Mouse (Mus musculus): ENCODE results near the gene Prc1. TPM values are rescaled to one million over a fixed set of nuclear protein-coding genes. Genes with fewer than 3 reads are reported as not detected.

The Prc1 gene
- total and polyA plus RNA-seq, 2 experiments from 2014 or later, result 12.9 to 14.1 TPM

GRCm38 (mm10) chr7:80310771-80311170 lies 16.5 kb downstream of the Prc1 start:
- Histone ChIP-seq H3K27ac (ENCODE audit: low read depth, low read length) (no peak overlapping the region), H3K4me3 (ENCODE audit: low read depth, low read length) (no peak overlapping the region), H3K9me3 (ENCODE audit: low read length) (no peaks in the 10 kb centered on the region), H3K27me3 (ENCODE audit: insufficient read depth, low read length) (no peaks in the 10 kb centered on the region), H3K4me1 (ENCODE audit: insufficient read depth, low read length) (no peaks in the 10 kb centered on the region), H3K9ac (replicated peaks; ENCODE audit: low read length, poor library complexity, severe bottlenecking) (no peak overlapping the region), H3K36me3 (ENCODE audit: insufficient read depth, low read length) (peaks cover 16% of the 10 kb centered on the region), H3K4me2 (ENCODE audit: low read depth, low read length, poor library complexity, severe bottlenecking) (no peak overlapping the region)
- DNase-seq (ENCODE audit: low spot score) (no peak), ATAC-seq (ENCODE audit: low FRiP score) (no peak)
- WGBS, result 89% methylated on average over 7 of the region's 7 CpGs
- TF ChIP-seq CTCF (IDR thresholded peaks at IDR 0.05), result no peak

GRCm38 (mm10) chr7:80315733-80316132 lies 21.5 kb downstream of the Prc1 start:
- WGBS, result 78% methylated on average over 2 of the region's 2 CpGs
- Histone ChIP-seq H3K27ac (ENCODE audit: low read depth, low read length) (no peak overlapping the region), H3K4me1 (ENCODE audit: insufficient read depth, low read length) (no peaks in the 10 kb centered on the region), H3K36me3 (ENCODE audit: insufficient read depth, low read length) (peaks cover 37% of the 10 kb centered on the region), H3K27me3 (ENCODE audit: insufficient read depth, low read length) (no peaks in the 10 kb centered on the region), H3K4me3 (ENCODE audit: low read depth, low read length) (no peak overlapping the region), H3K9ac (replicated peaks; ENCODE audit: low read length, poor library complexity, severe bottlenecking) (no peak overlapping the region), H3K4me2 (ENCODE audit: low read depth, low read length, poor library complexity, severe bottlenecking) (no peak overlapping the region), H3K9me3 (ENCODE audit: low read length) (no peaks in the 10 kb centered on the region)
- TF ChIP-seq CTCF (IDR thresholded peaks at IDR 0.05), result no peak
- DNase-seq (ENCODE audit: low spot score), result no peak
- no peak for ATAC-seq (ENCODE audit: low FRiP score)

- Histone ChIP-seq H3K27ac (ENCODE audit: low read depth, low read length) (no peak overlapping the region), H3K36me3 (ENCODE audit: insufficient read depth, low read length) (peaks cover 39% of the 10 kb centered on the region), H3K4me2 (ENCODE audit: low read depth, low read length, poor library complexity, severe bottlenecking) (no peak overlapping the region), H3K9ac (replicated peaks; ENCODE audit: low read length, poor library complexity, severe bottlenecking) (no peak overlapping the region), H3K27me3 (ENCODE audit: insufficient read depth, low read length) (no peaks in the 10 kb centered on the region), H3K9me3 (ENCODE audit: low read length) (no peaks in the 10 kb centered on the region), H3K4me3 (ENCODE audit: low read depth, low read length) (no peak overlapping the region), H3K4me1 (ENCODE audit: insufficient read depth, low read length) (no peaks in the 10 kb centered on the region)
- 77% methylated on average over 1 of the region's 1 CpGs for WGBS
- DNase-seq (ENCODE audit: low spot score) (no peak), ATAC-seq (ENCODE audit: low FRiP score) (no peak)
- no peak for TF ChIP-seq CTCF (IDR thresholded peaks at IDR 0.05)
These were observed 23.3 kb downstream of the Prc1 start for GRCm38 (mm10) chr7:80317439-80318115.

GRCm38 (mm10) chr7:80318670-80319069 lies 24.4 kb downstream of the Prc1 start:
- no peak for ATAC-seq (ENCODE audit: low FRiP score)
- no peak for TF ChIP-seq CTCF (IDR thresholded peaks at IDR 0.05)
- WGBS, result 88% methylated on average over 4 of the region's 4 CpGs
- no peaks in the 10 kb centered on the region for H3K9me3 ChIP-seq (ENCODE audit: low read length)
- H3K4me1 ChIP-seq (ENCODE audit: insufficient read depth, low read length), result peaks cover 7% of the 10 kb centered on the region
- no peak overlapping the region for H3K4me2 ChIP-seq (ENCODE audit: low read depth, low read length, poor library complexity, severe bottlenecking)
- no peak overlapping the region for H3K4me3 ChIP-seq (ENCODE audit: low read depth, low read length)
- no peak overlapping the region for H3K9ac ChIP-seq (replicated peaks; ENCODE audit: low read length, poor library complexity, severe bottlenecking)
- H3K27me3 ChIP-seq (ENCODE audit: insufficient read depth, low read length), result no peaks in the 10 kb centered on the region
- H3K36me3 ChIP-seq (ENCODE audit: insufficient read depth, low read length), result peaks cover 34% of the 10 kb centered on the region
- DNase-seq (ENCODE audit: low spot score), result no peak
- no peak overlapping the region for H3K27ac ChIP-seq (ENCODE audit: low read depth, low read length)

- Histone ChIP-seq H3K27me3 (ENCODE audit: insufficient read depth, low read length) (no peaks in the 10 kb centered on the region), H3K27ac (ENCODE audit: low read depth, low read length) (no peak overlapping the region), H3K9me3 (ENCODE audit: low read length) (no peaks in the 10 kb centered on the region), H3K4me3 (ENCODE audit: low read depth, low read length) (no peak overlapping the region), H3K36me3 (ENCODE audit: insufficient read depth, low read length) (peaks cover 28% of the 10 kb centered on the region), H3K4me1 (ENCODE audit: insufficient read depth, low read length) (peaks cover 7% of the 10 kb centered on the region), H3K4me2 (ENCODE audit: low read depth, low read length, poor library complexity, severe bottlenecking) (no peak overlapping the region), H3K9ac (replicated peaks; ENCODE audit: low read length, poor library complexity, severe bottlenecking) (no peak overlapping the region)
- TF ChIP-seq CTCF (IDR thresholded peaks at IDR 0.05), result no peak
- WGBS, result 87% methylated on average over 19 of the region's 19 CpGs
- DNase-seq (ENCODE audit: low spot score), result no peak
- ATAC-seq (ENCODE audit: low FRiP score), result no peak
These were observed 25.7 kb downstream of the Prc1 start for GRCm38 (mm10) chr7:80319846-80320496.

- H3K27me3 ChIP-seq (ENCODE audit: insufficient read depth, low read length), result no peaks in the 10 kb centered on the region
- peak overlapping the region; percentile 62 for H3K9ac ChIP-seq (replicated peaks; ENCODE audit: low read length, poor library complexity, severe bottlenecking)
- 19% methylated on average over 8 of the region's 8 CpGs for WGBS
- peak overlapping the region; percentile 74 for H3K4me2 ChIP-seq (ENCODE audit: low read depth, low read length, poor library complexity, severe bottlenecking)
- H3K4me3 ChIP-seq (ENCODE audit: low read depth, low read length), result peak overlapping the region; percentile 50
- TF ChIP-seq CTCF (IDR thresholded peaks at IDR 0.05), result no peak
- peaks cover 7% of the 10 kb centered on the region for H3K4me1 ChIP-seq (ENCODE audit: insufficient read depth, low read length)
- H3K9me3 ChIP-seq (ENCODE audit: low read length), result no peaks in the 10 kb centered on the region
- H3K27ac ChIP-seq (ENCODE audit: low read depth, low read length), result peak overlapping the region; percentile 93; the same call in 1 of the 2 replicates
- no peak for ATAC-seq (ENCODE audit: low FRiP score)
- DNase-seq (ENCODE audit: low spot score), result no peak
- peaks cover 45% of the 10 kb centered on the region for H3K36me3 ChIP-seq (ENCODE audit: insufficient read depth, low read length)
These were observed 29.1 kb downstream of the Prc1 start for GRCm38 (mm10) chr7:80323336-80323735.
